Mouse (Mus musculus): ENCODE results near the gene Pex7.
A peak's percentile ranks its signal among the peaks of the same experiment; 100 is the strongest.
"Not testable (repeated sequence)": the region's sequence is repeated elsewhere in the genome, so short reads cannot be mapped to it uniquely, and the experiment has no call there.

Pex7 gene

GRCm38 (mm10) chr10:19934384-19935294 is 27.1 kb upstream of the Pex7 start, which contains the start of gene Map3k5:
Gene Map3k5 (plus strand): TSS chr10:19934472.
- peak; percentile 17 for DNase-seq (ENCODE audit: low read depth, low spot score)

- peak; percentile 56 for DNase-seq (ENCODE audit: low read depth, low spot score)
Observed at GRCm38 (mm10) chr10:19933511-19934383, 26.3 kb upstream of the Pex7 start.

- no peak for DNase-seq (ENCODE audit: low read depth, low spot score)
Observed at GRCm38 (mm10) chr10:19932986-19933385, 25.5 kb upstream of the Pex7 start.

GRCm38 (mm10) chr10:19928205-19928604 is 20.7 kb upstream of the Pex7 start:
- DNase-seq (ENCODE audit: low read depth, low spot score) = no peak

GRCm38 (mm10) chr10:19926391-19926897 is 19.0 kb upstream of the Pex7 start:
- DNase-seq (ENCODE audit: low read depth, low spot score) = not testable (repeated sequence)

GRCm38 (mm10) chr10:19924256-19924655 is 16.8 kb upstream of the Pex7 start:
- DNase-seq (ENCODE audit: low read depth, low spot score) = no peak

GRCm38 (mm10) chr10:19922410-19922809 is 14.9 kb upstream of the Pex7 start:
- no peak for DNase-seq (ENCODE audit: low read depth, low spot score)

GRCm38 (mm10) chr10:19915301-19915700 is 7.8 kb upstream of the Pex7 start:
- peak; percentile 20 for DNase-seq (ENCODE audit: low read depth, low spot score)

GRCm38 (mm10) chr10:19913806-19914205 is 6.3 kb upstream of the Pex7 start:
- no peak for DNase-seq (ENCODE audit: low read depth, low spot score)

GRCm38 (mm10) chr10:19911583-19911982 is 4.1 kb upstream of the Pex7 start:
- DNase-seq (ENCODE audit: low read depth, low spot score) = no peak

- no peak for DNase-seq (ENCODE audit: low read depth, low spot score)
Observed at GRCm38 (mm10) chr10:19910516-19910915, 3.0 kb upstream of the Pex7 start.

- no peak for DNase-seq (ENCODE audit: low read depth, low spot score)
Observed at GRCm38 (mm10) chr10:19908076-19908475, 587 bp upstream of the Pex7 start.

- DNase-seq (ENCODE audit: low read depth, low spot score) = no peak
Observed at GRCm38 (mm10) chr10:19904077-19904820, 3.2 kb downstream of the Pex7 start.

- DNase-seq (ENCODE audit: low read depth, low spot score) = no peak
Observed at GRCm38 (mm10) chr10:19901992-19902391, 5.5 kb downstream of the Pex7 start.

GRCm38 (mm10) chr10:19900191-19900590 is 7.3 kb downstream of the Pex7 start:
- no peak for DNase-seq (ENCODE audit: low read depth, low spot score)

- DNase-seq (ENCODE audit: low read depth, low spot score) = peak; percentile 38
Observed at GRCm38 (mm10) chr10:19893976-19894375, 13.5 kb downstream of the Pex7 start.

GRCm38 (mm10) chr10:19893146-19893545 is 14.3 kb downstream of the Pex7 start:
- no peak for DNase-seq (ENCODE audit: low read depth, low spot score)

- DNase-seq (ENCODE audit: low read depth, low spot score) = no peak
Observed at GRCm38 (mm10) chr10:19891686-19892085, 15.8 kb downstream of the Pex7 start.

GRCm38 (mm10) chr10:19889908-19890307 is 17.6 kb downstream of the Pex7 start:
- DNase-seq (ENCODE audit: low read depth, low spot score) = no peak

GRCm38 (mm10) chr10:19886249-19886648 is 21.2 kb downstream of the Pex7 start:
- no peak for DNase-seq (ENCODE audit: low read depth, low spot score)

GRCm38 (mm10) chr10:19884409-19884808 is 23.1 kb downstream of the Pex7 start:
- no peak for DNase-seq (ENCODE audit: low read depth, low spot score)
